ENCODE assay signal across 30 mouse cellular contexts in genomic region chr11:29909330-29909729, GRCm38 (mm10).
DNase-seq lines count a peak whose midpoint lies in the region; ATAC-seq lines count a peak whose summit lies in the region.
"Had no signal": no experiment of that assay in that cellular context is flagged by ENCODE, and none has a peak within 500 bp of the region (broad histone marks: within the 10 kb centered on the region; RNA-seq: fewer than 3 reads in every experiment).

No protein-coding gene starts in this region.

- no peak overlapping the region for H3K27ac ChIP-seq in hindbrain, embryonic 11.5 days (ENCODE audit: low read depth, low read length)
- no peak overlapping the region for H3K27ac ChIP-seq in hindbrain, embryonic 10.5 days
- no peak overlapping the region for H3K27ac ChIP-seq in hindbrain, embryonic 13.5 days
- no peak overlapping the region for H3K27ac ChIP-seq in midbrain, embryonic 12.5 days (replicated peaks)
- H3K27ac ChIP-seq in neural tube, embryonic 13.5 days (replicated peaks) = no peak overlapping the region
- H3K27ac ChIP-seq: left cerebral cortex, adult 2 months; limb, embryonic 15.5 days; liver, embryonic 14.5 days; lung, embryonic 15.5 days; stomach, postnatal 0 days had no signal

- ATAC-seq in hindbrain, embryonic 11.5 days (ENCODE audit: low FRiP score) = peak; percentile 53; the same call in 1 of the 2 replicates
- ATAC-seq in hindbrain, embryonic 13.5 days (ENCODE audit: low FRiP score) = peak; percentile 72; the same call in 1 of the 2 replicates
- peak; percentile 38; the same call in 1 of the 2 replicates for ATAC-seq in midbrain, embryonic 12.5 days (ENCODE audit: low FRiP score, low read depth)
- ATAC-seq in neural tube, embryonic 13.5 days (ENCODE audit: low read depth) = peak; percentile 59; the same call in 1 of the 2 replicates

- no peaks in the 10 kb centered on the region for H3K36me3 ChIP-seq in hindbrain, embryonic 11.5 days (ENCODE audit: control insufficient read depth, insufficient read depth, low read length)
- H3K36me3 ChIP-seq in hindbrain, embryonic 10.5 days = no peaks in the 10 kb centered on the region
- no peaks in the 10 kb centered on the region for H3K36me3 ChIP-seq in hindbrain, embryonic 13.5 days
- no peaks in the 10 kb centered on the region for H3K36me3 ChIP-seq in midbrain, embryonic 12.5 days
- H3K36me3 ChIP-seq in neural tube, embryonic 13.5 days = no peaks in the 10 kb centered on the region
- H3K36me3 ChIP-seq: G1E; heart, embryonic 12.5 days; limb, embryonic 15.5 days; lung, embryonic 15.5 days had no signal

- no peaks in the 10 kb centered on the region for H3K27me3 ChIP-seq in hindbrain, embryonic 11.5 days (ENCODE audit: control insufficient read depth, insufficient read depth, low read length)
- H3K27me3 ChIP-seq in hindbrain, embryonic 10.5 days (ENCODE audit: insufficient read depth, poor library complexity, severe bottlenecking) = no peaks in the 10 kb centered on the region
- H3K27me3 ChIP-seq in hindbrain, embryonic 13.5 days = no peaks in the 10 kb centered on the region
- H3K27me3 ChIP-seq in midbrain, embryonic 12.5 days = no peaks in the 10 kb centered on the region
- H3K27me3 ChIP-seq in neural tube, embryonic 13.5 days = no peaks in the 10 kb centered on the region
- H3K27me3 ChIP-seq: CH12.LX; heart, embryonic 12.5 days; limb, embryonic 15.5 days; lung, embryonic 15.5 days; megakaryocyte, embryonic 14.5 days had no signal

- no peak for DNase-seq in hindbrain, embryonic 11.5 days (ENCODE audit: low spot score)
- no peak for DNase-seq in hindbrain, embryonic 10.5 days (ENCODE audit: low spot score)
- no peak for DNase-seq in thymus, postnatal 36 days
- no peak for DNase-seq in embryo, embryonic 10 days (ENCODE audit: low spot score)
- no peak for DNase-seq in thymus, postnatal 4 days
- DNase-seq: adrenal gland, adult 2 months; B cell, adult 2 months; cerebellum, adult 11-12 months; cerebellum, postnatal 10 days; gastrocnemius, postnatal 14 days; heart, adult 11 months; heart, postnatal 10 days; kidney, adult 11 months; kidney, postnatal 4 days; left cerebral cortex, postnatal 4 days; lung, postnatal 36 days; right cerebral cortex, postnatal 14 days; thymus, adult 2 months had no signal

- no peaks in the 10 kb centered on the region for H3K4me1 ChIP-seq in hindbrain, embryonic 11.5 days (replicated peaks; ENCODE audit: control insufficient read depth, insufficient read depth, low read length)
- no peaks in the 10 kb centered on the region for H3K4me1 ChIP-seq in hindbrain, embryonic 10.5 days (replicated peaks)
- H3K4me1 ChIP-seq in hindbrain, embryonic 13.5 days (replicated peaks) = peaks cover 8% of the 10 kb centered on the region
- H3K4me1 ChIP-seq in midbrain, embryonic 12.5 days = no peaks in the 10 kb centered on the region; the same call in 1 of the 2 replicates
- H3K4me1 ChIP-seq in neural tube, embryonic 13.5 days (replicated peaks) = no peaks in the 10 kb centered on the region; the same call in 1 of the 2 replicates
- H3K4me1 ChIP-seq: heart, embryonic 12.5 days; limb, embryonic 15.5 days; lung, embryonic 15.5 days; megakaryocyte, embryonic 14.5 days had no signal

- H3K4me2 ChIP-seq in hindbrain, embryonic 11.5 days (replicated peaks; ENCODE audit: low read depth, low read length) = no peak overlapping the region
- no peak overlapping the region for H3K4me2 ChIP-seq in hindbrain, embryonic 13.5 days
- no peak overlapping the region for H3K4me2 ChIP-seq in midbrain, embryonic 12.5 days (replicated peaks)
- no peak overlapping the region for H3K4me2 ChIP-seq in neural tube, embryonic 13.5 days
- H3K4me2 ChIP-seq: heart, embryonic 12.5 days; limb, embryonic 15.5 days; lung, embryonic 15.5 days had no signal

- no peak overlapping the region for H3K4me3 ChIP-seq in hindbrain, embryonic 11.5 days (ENCODE audit: low read depth, low read length)
- no peak overlapping the region for H3K4me3 ChIP-seq in hindbrain, embryonic 10.5 days
- H3K4me3 ChIP-seq in hindbrain, embryonic 13.5 days = no peak overlapping the region
- H3K4me3 ChIP-seq in midbrain, embryonic 12.5 days = no peak overlapping the region
- H3K4me3 ChIP-seq in neural tube, embryonic 13.5 days = no peak overlapping the region
- H3K4me3 ChIP-seq: heart, embryonic 12.5 days; left cerebral cortex, adult 2 months; limb, embryonic 15.5 days; lung, embryonic 15.5 days; megakaryocyte, embryonic 14.5 days had no signal

- H3K9me3 ChIP-seq in hindbrain, embryonic 11.5 days (ENCODE audit: control insufficient read depth, low read length) = no peaks in the 10 kb centered on the region
- H3K9me3 ChIP-seq in hindbrain, embryonic 10.5 days = no peaks in the 10 kb centered on the region
- no peaks in the 10 kb centered on the region for H3K9me3 ChIP-seq in hindbrain, embryonic 13.5 days
- no peaks in the 10 kb centered on the region for H3K9me3 ChIP-seq in midbrain, embryonic 12.5 days
- H3K9me3 ChIP-seq in neural tube, embryonic 13.5 days = no peaks in the 10 kb centered on the region
- H3K9me3 ChIP-seq: G1E; heart, embryonic 12.5 days; limb, embryonic 15.5 days; lung, embryonic 15.5 days had no signal

- H3K9ac ChIP-seq in hindbrain, embryonic 11.5 days (ENCODE audit: low read depth, low read length) = no peak overlapping the region
- no peak overlapping the region for H3K9ac ChIP-seq in hindbrain, embryonic 13.5 days
- H3K9ac ChIP-seq in midbrain, embryonic 12.5 days (replicated peaks) = no peak overlapping the region
- no peak overlapping the region for H3K9ac ChIP-seq in neural tube, embryonic 13.5 days
- H3K9ac ChIP-seq: heart, embryonic 12.5 days; limb, embryonic 15.5 days; liver, embryonic 14.5 days; lung, embryonic 15.5 days had no signal
